Comparison of ENCODE assay signal across 20 mouse cellular contexts in the genomic region with DNA sequence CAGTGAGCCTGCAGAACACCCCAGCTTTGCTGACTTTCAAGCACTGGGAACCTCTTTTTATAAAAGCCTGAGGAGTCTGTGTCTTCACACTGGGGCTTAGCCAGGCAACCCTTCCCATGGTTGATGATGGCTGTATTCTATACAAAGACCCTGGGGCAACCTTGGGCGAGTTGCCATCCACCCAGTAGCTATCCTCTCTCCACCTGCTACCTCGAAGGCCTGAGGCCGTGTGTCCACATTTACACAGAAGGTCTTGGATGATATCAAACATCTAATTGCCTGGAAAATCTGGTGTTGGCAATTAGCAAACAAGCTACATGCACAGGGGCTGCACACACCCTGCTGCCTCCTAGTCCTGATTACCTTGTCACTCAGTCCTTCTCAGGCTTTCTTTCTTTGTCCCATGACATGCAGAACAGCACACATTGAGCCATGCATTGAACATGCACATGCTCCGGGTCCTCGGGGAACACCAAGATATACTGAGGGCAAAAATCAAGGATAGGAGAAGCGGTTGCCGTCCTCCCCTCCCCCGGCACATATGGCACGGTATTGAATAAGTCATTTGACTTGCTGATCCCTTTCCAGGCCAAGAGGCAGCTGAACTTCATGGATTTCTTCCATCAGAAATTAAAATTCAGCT. TPM values are rescaled to one million over a fixed set of nuclear protein-coding genes. Genes with fewer than 3 reads are reported as not detected.
DNase-seq lines count a peak whose midpoint lies in the region; ATAC-seq lines count a peak whose summit lies in the region.
"Had no signal": no experiment of that assay in that cellular context is flagged by ENCODE, and none has a peak within 500 bp of the region (broad histone marks: within the 10 kb centered on the region; RNA-seq: fewer than 3 reads in every experiment).

No protein-coding gene starts in this region.

- no peak; the same call in 1 of the 2 replicates for ATAC-seq in forebrain, embryonic 12.5 days (ENCODE audit: low FRiP score)
- ATAC-seq in forebrain, embryonic 11.5 days (replicated peaks; ENCODE audit: low FRiP score) = no peak
- ATAC-seq in hindbrain, embryonic 16.5 days = peak; percentile 34
- no peak for ATAC-seq in neural tube, embryonic 14.5 days (ENCODE audit: low read depth)
- ATAC-seq: lung, postnatal 0 days had no signal

- no peaks in the 10 kb centered on the region for H3K36me3 ChIP-seq in forebrain, embryonic 12.5 days (replicated peaks)
- no peaks in the 10 kb centered on the region for H3K36me3 ChIP-seq in forebrain, embryonic 11.5 days (ENCODE audit: control insufficient read depth, insufficient read depth, low read length)
- no peaks in the 10 kb centered on the region for H3K36me3 ChIP-seq in hindbrain, embryonic 16.5 days (ENCODE audit: control insufficient read depth, insufficient read depth, low read length)
- no peaks in the 10 kb centered on the region for H3K36me3 ChIP-seq in neural tube, embryonic 14.5 days (ENCODE audit: control insufficient read depth, insufficient read depth, low read length)
- H3K36me3 ChIP-seq: stomach, embryonic 15.5 days had no signal

- H3K9me3 ChIP-seq in forebrain, embryonic 12.5 days = no peaks in the 10 kb centered on the region
- H3K9me3 ChIP-seq in forebrain, embryonic 11.5 days (ENCODE audit: control insufficient read depth, low read length) = no peaks in the 10 kb centered on the region
- peaks cover 3% of the 10 kb centered on the region; the same call in 1 of the 2 replicates for H3K9me3 ChIP-seq in hindbrain, embryonic 16.5 days (ENCODE audit: control insufficient read depth, low read length)
- H3K9me3 ChIP-seq in neural tube, embryonic 14.5 days (ENCODE audit: control insufficient read depth, low read length) = no peaks in the 10 kb centered on the region
- H3K9me3 ChIP-seq: stomach, embryonic 15.5 days had no signal

- H3K27me3 ChIP-seq in forebrain, embryonic 12.5 days = no peaks in the 10 kb centered on the region
- no peaks in the 10 kb centered on the region for H3K27me3 ChIP-seq in forebrain, embryonic 11.5 days (ENCODE audit: control insufficient read depth, insufficient read depth, low read length)
- H3K27me3 ChIP-seq in hindbrain, embryonic 16.5 days (replicated peaks; ENCODE audit: control insufficient read depth, insufficient read depth, low read length) = no peaks in the 10 kb centered on the region
- H3K27me3 ChIP-seq in neural tube, embryonic 14.5 days (ENCODE audit: control insufficient read depth, insufficient read depth, low read length) = no peaks in the 10 kb centered on the region
- H3K27me3 ChIP-seq: stomach, embryonic 15.5 days had no signal

- no peak overlapping the region for H3K4me3 ChIP-seq in forebrain, embryonic 12.5 days (replicated peaks)
- no peak overlapping the region for H3K4me3 ChIP-seq in forebrain, embryonic 11.5 days (ENCODE audit: low read depth, low read length)
- H3K4me3 ChIP-seq in hindbrain, embryonic 16.5 days (ENCODE audit: low read length) = no peak overlapping the region
- no peak overlapping the region for H3K4me3 ChIP-seq in neural tube, embryonic 14.5 days (ENCODE audit: low read depth, low read length)
- H3K4me3 ChIP-seq: myocyte; stomach, embryonic 15.5 days had no signal

- peaks cover 15% of the 10 kb centered on the region for H3K4me1 ChIP-seq in forebrain, embryonic 12.5 days
- no peaks in the 10 kb centered on the region for H3K4me1 ChIP-seq in forebrain, embryonic 11.5 days (replicated peaks; ENCODE audit: control insufficient read depth, insufficient read depth, low read length)
- H3K4me1 ChIP-seq in hindbrain, embryonic 16.5 days (ENCODE audit: control insufficient read depth, insufficient read depth, low read depth, low read length) = peaks cover 20% of the 10 kb centered on the region
- peaks cover 26% of the 10 kb centered on the region for H3K4me1 ChIP-seq in neural tube, embryonic 14.5 days (ENCODE audit: control insufficient read depth, insufficient read depth, low read length)
- H3K4me1 ChIP-seq: stomach, embryonic 15.5 days had no signal

- 74% methylated on average over 9 of the region's 9 CpGs for WGBS in forebrain, embryonic 12.5 days
- WGBS in forebrain, embryonic 11.5 days = 88% methylated on average over 9 of the region's 9 CpGs
- WGBS in hindbrain, embryonic 16.5 days = 40% methylated on average over 9 of the region's 9 CpGs
- WGBS in neural tube, embryonic 14.5 days = 36% methylated on average over 9 of the region's 9 CpGs

- H3K9ac ChIP-seq in forebrain, embryonic 12.5 days = no peak overlapping the region
- H3K9ac ChIP-seq in forebrain, embryonic 11.5 days (ENCODE audit: low read length) = no peak overlapping the region
- H3K9ac ChIP-seq in hindbrain, embryonic 16.5 days (ENCODE audit: low read depth, low read length) = no peak overlapping the region
- no peak overlapping the region for H3K9ac ChIP-seq in neural tube, embryonic 14.5 days (replicated peaks; ENCODE audit: low read depth, low read length)
- H3K9ac ChIP-seq: stomach, embryonic 15.5 days had no signal

- peak overlapping the region; percentile 56 for H3K27ac ChIP-seq in forebrain, embryonic 12.5 days
- H3K27ac ChIP-seq in forebrain, embryonic 11.5 days (ENCODE audit: low read depth, low read length) = no peak overlapping the region
- H3K27ac ChIP-seq in hindbrain, embryonic 16.5 days (ENCODE audit: low read depth, low read length) = peak overlapping the region; percentile 31; the same call in 1 of the 2 replicates
- peak overlapping the region; percentile 52 for H3K27ac ChIP-seq in neural tube, embryonic 14.5 days (ENCODE audit: low read depth, low read length)
- H3K27ac ChIP-seq: stomach, embryonic 15.5 days had no signal

- no peak for DNase-seq in forebrain, embryonic 11.5 days (ENCODE audit: low spot score)
- peak; percentile 77 to 85 for DNase-seq in cerebellum, postnatal 14 days
- DNase-seq in right cerebral cortex, postnatal 36 days (ENCODE audit: low spot score in 2 of 2) = no peak
- DNase-seq in left cerebral cortex, postnatal 10 days (ENCODE audit: extremely low spot score in 1 of 2, low spot score in 2 of 2) = no peak
- DNase-seq in right cerebral cortex, postnatal 4 days = no peak
- DNase-seq: adrenal gland, adult 2 months; B cell, adult 2 months; gastrocnemius, postnatal 25 days; kidney, adult 2 months; layer of hippocampus, adult 9-11 months; right cerebral cortex, postnatal 14 days had no signal

- intact Hi-C loops in left cerebral cortex, postnatal 10 days (cut with DNase I) = no loop called here

- no peak overlapping the region for H3K4me2 ChIP-seq in forebrain, embryonic 12.5 days
- H3K4me2 ChIP-seq in forebrain, embryonic 11.5 days (ENCODE audit: low read depth, low read length, severe bottlenecking) = no peak overlapping the region
- H3K4me2 ChIP-seq in hindbrain, embryonic 16.5 days (ENCODE audit: low read length) = no peak overlapping the region
- H3K4me2 ChIP-seq in neural tube, embryonic 14.5 days (ENCODE audit: low read depth, low read length) = no peak overlapping the region
- H3K4me2 ChIP-seq: stomach, embryonic 15.5 days had no signal

RNA-seq across cellular contexts. Expression of a gene that starts 37.1 kb away (rescaled TPM):
- polyA plus RNA-seq in forebrain, embryonic 12.5 days (2016; fragmentation: Nextera tagmentation; extraction: Ambion mirVana) = not detected in 2 replicates
- polyA plus RNA-seq in forebrain, embryonic 11.5 days (2014; fragmentation: Nextera tagmentation; extraction: Ambion mirVana) = not detected in 2 replicates
- not detected in 2 replicates for polyA plus RNA-seq in hindbrain, embryonic 16.5 days (2015; fragmentation: Nextera tagmentation; extraction: Ambion mirVana)
- polyA plus RNA-seq in neural tube, embryonic 14.5 days (2014; fragmentation: Nextera tagmentation; extraction: Ambion mirVana) = not detected in 2 replicates
- not detected for total RNA-seq in left cerebral cortex, postnatal 10 days (2021)
- total RNA-seq: gastrocnemius, postnatal 25 days; MEL had no signal
- polyA plus RNA-seq: adrenal gland, adult 2 months; heart, embryonic 16.5 days; limb, embryonic 14.5 days; lung, postnatal 0 days; myocyte had no signal

Comparison
In these comparisons a context has a peak if more than half of its experiments do, and no peak if none do; other contexts are left out.
1. DNase-seq: peak in cerebellum, postnatal 14 days (2 of 2); none in forebrain, embryonic 11.5 days (single experiment), right cerebral cortex, postnatal 36 days (0 of 2), left cerebral cortex, postnatal 10 days (0 of 2) and right cerebral cortex, postnatal 4 days (single experiment).